Mouse (Mus musculus): ENCODE data around the gene Lxn. TPM values are rescaled to one million over a fixed set of nuclear protein-coding genes. Genes with fewer than 3 reads are reported as not detected.
A peak's percentile ranks its signal among the peaks of the same experiment; 100 is the strongest.

Lxn gene
- total RNA-seq, 2 experiments from 2014 or later: 0.94 to 1.9 TPM

DNA sequence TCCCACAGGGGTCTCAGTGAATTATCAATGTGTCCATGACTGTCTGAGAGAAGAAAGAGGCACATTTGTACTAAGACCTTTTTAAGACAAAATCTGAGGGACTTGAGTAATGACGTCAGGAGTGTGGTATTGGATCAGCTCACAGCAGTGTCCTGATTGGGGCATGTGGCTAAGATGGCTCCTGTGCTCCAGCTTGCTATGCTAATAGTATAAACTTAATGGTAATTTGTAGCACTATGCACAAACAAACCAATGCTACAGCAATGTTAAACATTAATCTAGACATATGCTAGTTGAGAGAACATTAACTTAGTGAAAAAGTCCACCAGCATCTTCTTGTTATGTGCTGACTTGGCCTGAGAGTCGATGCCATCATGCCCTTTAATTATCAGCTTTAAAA, 21.5 kb upstream of the Lxn start:
- intact Hi-C loops (cut with DNase I): no loop called here
- TF ChIP-seq CTCF (IDR thresholded peaks at IDR 0.05): no peak
- Histone ChIP-seq H3K27ac (no peak overlapping the region), H3K4me3 (no peak overlapping the region)
- DNase-seq: no peak

DNA sequence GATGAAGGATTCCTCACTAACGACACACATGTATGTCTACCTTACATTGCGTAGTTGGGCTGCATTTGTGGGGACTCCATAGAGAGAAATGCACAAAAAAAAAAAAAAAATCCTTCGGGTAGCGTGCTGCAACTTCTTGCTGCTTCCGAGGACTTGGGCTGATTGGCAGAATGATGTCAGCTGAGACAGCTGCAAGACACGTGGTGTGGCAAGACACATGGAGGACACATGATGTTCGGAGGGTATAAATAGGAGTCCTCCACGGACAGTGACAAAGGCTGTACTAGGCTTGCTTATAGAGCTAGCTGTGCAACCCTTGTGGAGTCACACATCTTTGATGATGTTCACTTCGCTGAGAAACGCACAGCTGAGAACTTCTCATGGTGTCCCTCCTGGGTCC, 18.7 kb upstream of the Lxn start:
- Histone ChIP-seq H3K27ac (no peak overlapping the region), H3K4me3 (no peak overlapping the region)
- DNase-seq: no peak
- intact Hi-C loops (cut with DNase I): no loop called here
- no peak for TF ChIP-seq CTCF (IDR thresholded peaks at IDR 0.05)

DNA sequence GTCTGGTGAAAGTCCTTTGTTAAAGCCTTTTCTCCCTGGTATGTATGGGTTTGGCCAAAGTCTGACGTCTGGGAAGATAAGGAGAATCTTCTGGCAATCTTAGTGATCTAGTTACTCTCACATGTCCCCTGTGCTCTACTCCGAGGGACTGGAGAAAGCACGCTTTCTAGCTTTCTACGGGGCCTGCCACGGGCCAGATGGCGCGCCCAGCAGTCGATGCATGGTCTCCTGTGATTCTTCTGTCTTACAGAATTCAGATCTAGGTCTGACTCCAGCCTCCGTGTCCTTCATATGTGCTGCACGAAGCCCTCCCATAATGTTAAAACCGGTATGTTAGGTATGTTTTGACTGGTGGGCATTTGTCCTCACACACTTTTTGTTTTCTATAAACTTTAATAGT, 16.1 kb upstream of the Lxn start:
- no peak for DNase-seq
- no peak overlapping the region for H3K27ac ChIP-seq
- intact Hi-C loops (cut with DNase I): no loop called here
- TF ChIP-seq CTCF (IDR thresholded peaks at IDR 0.05): no peak
- H3K4me3 ChIP-seq: no peak overlapping the region

DNA sequence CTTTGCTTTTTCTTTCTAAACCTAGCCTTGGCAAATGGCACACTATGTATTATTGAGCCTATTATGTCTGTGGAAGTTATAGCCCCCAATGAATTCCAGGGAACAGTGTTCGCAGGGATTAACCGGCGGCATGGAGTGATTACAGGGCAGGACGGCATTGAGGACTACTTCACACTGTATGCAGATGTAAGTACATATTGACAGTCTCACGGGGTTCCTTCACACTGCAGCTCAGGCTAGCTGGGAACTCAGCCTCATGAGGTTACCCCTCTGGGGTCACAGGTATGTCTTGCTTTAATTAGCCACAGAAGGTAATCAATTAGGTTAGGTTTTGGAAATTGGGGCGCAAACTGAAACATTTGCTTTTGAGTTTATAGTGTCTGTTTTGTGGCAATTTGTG, 9.7 kb upstream of the Lxn start:
- no peak overlapping the region for H3K27ac ChIP-seq
- no peak for TF ChIP-seq CTCF (IDR thresholded peaks at IDR 0.05)
- intact Hi-C loops (cut with DNase I): no loop called here
- no peak overlapping the region for H3K4me3 ChIP-seq
- DNase-seq: no peak

DNA sequence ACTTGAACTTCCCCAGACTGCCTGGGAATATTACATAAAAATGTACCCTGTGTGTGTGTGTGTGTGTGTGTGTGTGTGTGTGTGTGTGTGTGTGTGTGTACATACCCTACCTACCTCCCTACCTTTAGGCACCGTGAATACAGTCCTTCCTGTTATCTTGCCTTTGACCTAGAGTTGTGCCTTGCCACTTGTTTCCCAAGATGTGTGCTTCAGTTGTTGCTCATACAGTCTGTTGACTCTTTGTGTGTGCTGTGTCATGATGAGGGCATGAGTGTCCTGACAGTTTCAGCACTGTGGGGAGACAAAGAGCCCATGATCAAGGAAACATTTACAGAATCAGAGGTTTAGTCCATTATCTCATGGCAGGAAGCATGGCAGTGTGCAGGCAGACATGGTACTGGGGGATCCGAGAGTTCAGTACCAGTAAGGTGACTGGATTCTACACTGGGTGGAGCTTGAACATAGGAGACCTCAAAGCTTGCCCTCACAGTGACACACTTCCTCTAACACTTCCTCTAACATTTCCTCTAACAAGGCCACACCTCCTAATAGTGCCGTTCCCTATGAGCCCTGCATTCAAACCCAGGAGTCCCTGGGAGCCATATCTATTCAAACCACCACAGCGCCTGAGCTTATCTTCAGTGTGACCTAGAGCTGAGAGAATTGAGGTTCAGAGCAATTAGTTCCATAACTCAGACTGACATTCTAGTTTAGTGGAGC, 7.8 kb upstream of the Lxn start:
- H3K4me3 ChIP-seq: no peak overlapping the region
- TF ChIP-seq CTCF (IDR thresholded peaks at IDR 0.05): no peak
- H3K27ac ChIP-seq: no peak overlapping the region
- no peak for DNase-seq
- intact Hi-C loops (cut with DNase I): no loop called here

DNA sequence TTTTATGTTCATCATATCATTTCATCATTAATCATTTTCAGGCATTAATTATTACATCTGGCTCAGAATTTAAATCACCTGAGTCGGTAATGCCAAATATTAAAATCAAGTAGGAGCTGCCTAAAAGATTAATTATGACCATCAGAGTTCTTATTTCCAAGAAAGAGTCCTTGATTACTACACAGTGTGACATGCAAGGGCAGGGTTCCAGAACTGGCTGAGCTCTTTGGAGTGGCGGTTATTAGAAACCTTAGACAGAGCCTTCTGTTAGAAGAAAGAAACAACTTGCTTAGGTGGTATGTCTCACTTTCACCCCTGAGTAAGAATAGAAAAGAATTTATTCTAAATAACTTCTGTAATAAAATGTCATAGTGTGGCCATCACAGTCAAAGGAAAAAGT, 3.6 kb upstream of the Lxn start:
- no peak for TF ChIP-seq CTCF (IDR thresholded peaks at IDR 0.05)
- intact Hi-C loops (cut with DNase I): no loop called here

DNA sequence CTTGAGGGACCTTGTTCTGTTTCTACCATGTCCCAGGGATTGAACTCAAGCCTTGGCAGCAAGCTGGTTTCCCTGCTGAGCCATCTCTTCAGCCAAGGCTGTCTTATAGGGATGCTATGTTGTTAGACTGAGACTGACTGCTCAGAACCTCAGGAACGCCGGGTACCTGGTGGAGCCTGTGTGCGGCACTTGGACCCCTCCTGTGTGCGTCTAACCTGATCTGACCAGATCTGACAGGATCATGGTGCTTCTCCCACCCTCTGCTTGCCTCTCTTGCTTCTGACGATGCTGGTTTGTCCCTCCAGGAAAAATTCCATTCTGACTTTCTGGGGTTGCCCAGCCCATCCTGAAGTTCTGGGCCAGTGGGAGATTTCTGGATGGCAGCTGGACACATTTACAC, 2.9 kb upstream of the Lxn start:
- DNase-seq: no peak
- TF ChIP-seq CTCF (IDR thresholded peaks at IDR 0.05): no peak
- Histone ChIP-seq H3K27ac (no peak overlapping the region), H3K4me3 (no peak overlapping the region)
- intact Hi-C loops (cut with DNase I): no loop called here

More for the DNA sequence above, 3.6 kb upstream of the Lxn start:
- Histone ChIP-seq H3K4me3 (no peak overlapping the region), H3K27ac (no peak overlapping the region)
- DNase-seq: no peak

DNA sequence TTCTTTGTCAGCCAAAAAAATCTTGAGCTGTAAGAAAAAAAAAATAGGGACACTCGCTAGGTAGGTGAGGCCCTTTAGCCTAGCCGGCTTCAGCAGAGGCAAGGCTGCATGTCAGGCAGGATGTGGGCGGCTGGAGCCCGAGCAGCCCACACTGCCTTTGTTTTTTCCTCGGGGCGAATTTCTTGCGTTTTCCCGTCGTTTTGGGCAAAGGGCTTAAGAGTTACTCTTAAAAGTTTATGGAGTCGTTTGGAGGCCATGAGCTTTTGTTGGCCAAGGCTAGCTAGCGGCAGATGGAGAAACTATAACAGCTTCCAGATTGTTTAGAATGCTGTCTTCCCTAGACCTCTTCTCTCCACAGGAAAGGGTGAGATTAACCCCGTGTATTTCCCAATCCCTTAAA, 725 bp downstream of the Lxn start:
- peak overlapping the region; percentile 76 for H3K27ac ChIP-seq
- no peak for TF ChIP-seq CTCF (IDR thresholded peaks at IDR 0.05)
- peak overlapping the region; percentile 82 for H3K4me3 ChIP-seq
- no peak for DNase-seq
- intact Hi-C loops (cut with DNase I): no loop called here

DNA sequence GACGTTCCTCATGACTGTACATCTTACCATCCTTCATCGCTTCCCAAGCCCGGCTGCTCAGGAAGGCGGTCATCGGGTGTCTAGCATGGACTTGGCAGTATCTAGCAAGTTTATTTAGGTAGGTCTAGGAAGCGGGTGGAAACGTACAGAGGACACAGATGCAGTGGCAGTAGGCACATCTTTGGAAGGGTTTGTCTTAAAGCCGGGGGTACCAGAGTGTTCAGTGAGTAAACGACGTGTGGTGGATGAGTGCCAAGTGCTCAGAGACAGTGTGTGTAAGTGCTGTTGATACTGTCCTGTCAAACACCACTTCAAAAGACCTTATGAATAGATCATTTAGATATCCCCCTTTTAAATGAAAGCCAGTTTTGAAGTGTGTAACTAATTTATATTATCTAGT, 1.1 kb downstream of the Lxn start:
- Histone ChIP-seq H3K27ac (no peak overlapping the region), H3K4me3 (peak overlapping the region; percentile 82)
- intact Hi-C loops (cut with DNase I): no loop called here
- DNase-seq: no peak
- TF ChIP-seq CTCF (IDR thresholded peaks at IDR 0.05): no peak

DNA sequence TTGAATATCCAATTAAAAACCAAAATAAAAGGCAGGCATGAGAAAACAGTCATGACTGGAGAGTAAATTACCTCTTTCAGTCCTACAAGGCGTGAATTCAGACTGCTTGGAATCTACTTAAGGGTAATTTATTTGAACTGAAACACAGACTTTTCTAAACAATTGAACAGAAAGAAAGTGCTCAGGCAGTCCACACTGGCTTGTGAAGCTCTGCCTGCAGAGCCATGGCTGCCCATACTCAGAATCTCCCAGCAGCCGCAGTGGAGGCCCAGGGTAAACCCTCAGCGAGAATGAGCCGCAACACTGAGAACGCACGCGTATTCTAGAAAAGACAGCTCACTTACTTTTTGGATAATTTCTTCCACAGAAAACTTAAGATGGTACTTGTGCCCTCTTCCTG, 1.7 kb downstream of the Lxn start:
- peak overlapping the region; percentile 82; the same call in 1 of the 2 replicates for H3K4me3 ChIP-seq

DNA sequence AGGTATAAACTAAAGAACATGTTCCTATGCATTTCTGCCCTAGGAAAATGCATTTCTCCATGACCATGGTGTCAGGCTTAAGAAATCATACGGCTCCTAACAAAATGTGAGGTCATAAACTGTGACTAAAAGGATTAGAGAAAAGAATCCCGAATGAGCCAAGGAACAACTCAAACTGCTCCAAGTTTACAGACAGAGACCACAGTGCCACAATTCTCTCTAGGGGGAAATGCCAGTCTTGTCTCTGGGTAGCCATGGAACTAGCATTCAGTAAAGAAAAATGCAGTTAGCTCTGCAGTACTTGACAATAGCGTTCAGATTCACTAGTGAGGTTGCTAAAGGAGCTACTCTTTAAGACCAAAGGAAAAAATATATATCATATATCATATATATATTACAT, 3.8 kb downstream of the Lxn start:
- intact Hi-C loops (cut with DNase I): no loop called here
- TF ChIP-seq CTCF (IDR thresholded peaks at IDR 0.05): no peak
- no peak overlapping the region for H3K4me3 ChIP-seq
- no peak for DNase-seq
- H3K27ac ChIP-seq: no peak overlapping the region

More for the DNA sequence above, 1.7 kb downstream of the Lxn start:
- intact Hi-C loops (cut with DNase I): no loop called here
- DNase-seq: no peak
- H3K27ac ChIP-seq: no peak overlapping the region
- no peak for TF ChIP-seq CTCF (IDR thresholded peaks at IDR 0.05)

DNA sequence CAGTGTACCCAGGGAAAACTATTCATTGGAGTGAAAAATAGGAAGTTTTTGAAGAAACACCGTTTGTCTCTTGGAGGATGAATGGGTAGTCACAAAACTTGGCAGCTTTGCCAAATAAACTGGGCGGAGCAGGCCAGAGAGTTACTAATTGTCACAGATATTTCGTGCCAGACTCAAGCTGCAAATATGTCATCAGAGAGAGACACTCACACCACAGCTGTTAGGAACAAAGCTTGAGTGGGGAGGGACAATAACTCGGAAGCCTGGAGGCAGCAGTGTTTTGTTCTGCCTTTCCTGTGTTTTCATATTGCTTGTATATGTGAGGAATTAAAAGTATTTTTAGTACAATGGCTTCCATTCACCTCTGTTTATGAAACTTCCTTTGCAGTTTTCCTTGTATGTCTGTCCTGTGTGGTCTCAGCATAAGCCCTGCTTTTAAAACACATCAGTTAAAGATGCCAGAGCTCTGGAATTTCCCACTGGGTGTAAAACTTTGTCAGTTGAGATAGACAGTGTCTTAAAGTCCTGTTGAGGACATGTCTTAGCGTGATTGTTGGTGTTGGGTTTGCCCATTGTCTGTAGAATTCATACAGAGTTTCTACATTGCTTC, 13.0 kb downstream of the Lxn start:
- TF ChIP-seq CTCF (IDR thresholded peaks at IDR 0.05): no peak
- H3K27ac ChIP-seq: 0 out of 2 replicates have a peak overlapping the region, but pooled peaks have one; percentile 0
- DNase-seq: no peak
- H3K4me3 ChIP-seq: peak overlapping the region; percentile 62
- intact Hi-C loops (cut with DNase I): no loop called here

DNA sequence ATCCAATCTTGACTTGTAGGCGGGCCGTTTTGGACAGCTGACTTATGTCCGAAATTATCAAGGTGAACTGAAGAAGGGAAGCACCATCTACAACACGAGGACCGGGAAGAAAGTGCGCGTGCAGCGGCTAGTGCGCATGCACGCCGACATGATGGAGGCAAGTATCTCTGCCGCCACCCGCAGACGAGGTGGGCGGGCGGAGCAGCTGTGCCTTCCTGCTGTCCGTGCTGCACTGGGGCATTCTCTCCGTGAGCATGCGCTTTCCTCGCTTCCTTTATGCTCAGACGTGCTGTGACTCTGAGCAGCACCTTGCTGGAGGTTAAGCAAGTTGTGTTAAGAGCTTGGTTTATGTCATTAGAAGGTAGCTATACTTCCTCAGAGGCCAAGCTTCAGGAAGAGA, 14.1 kb downstream of the Lxn start:
- TF ChIP-seq CTCF (IDR thresholded peaks at IDR 0.05): no peak
- intact Hi-C loops (cut with DNase I): no loop called here
- Histone ChIP-seq H3K27ac (peak overlapping the region; percentile 41), H3K4me3 (peak overlapping the region; percentile 62)
- no peak for DNase-seq

DNA sequence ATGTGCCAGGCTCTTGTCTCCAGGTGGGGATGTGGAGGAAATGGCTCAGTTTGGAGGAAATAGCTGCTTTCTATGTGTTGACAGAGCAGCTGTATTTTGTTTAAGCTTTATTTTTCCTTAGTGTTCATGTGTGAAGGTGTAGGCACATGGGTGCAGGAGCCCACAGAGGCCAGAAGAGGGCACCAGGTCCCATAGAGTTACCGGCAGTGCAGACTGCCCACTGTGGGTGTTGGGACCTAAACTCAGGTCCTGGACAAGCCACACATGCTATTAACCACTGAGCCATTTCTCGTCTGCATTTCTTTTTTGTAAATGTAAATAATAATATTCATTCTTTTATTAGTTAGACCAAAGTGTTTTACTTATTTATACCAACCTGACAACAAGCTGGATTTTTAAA, 16.6 kb downstream of the Lxn start:
- no peak overlapping the region for H3K27ac ChIP-seq
- peak; percentile 33; the same call in 1 of the 2 replicates for TF ChIP-seq CTCF (IDR thresholded peaks at IDR 0.05)
- no peak for DNase-seq
- no peak overlapping the region for H3K4me3 ChIP-seq
- intact Hi-C loops (cut with DNase I): no loop called here

Measured in gastrocnemius, adult 2 months (tissue).